Mouse (Mus musculus) erythroblast, embryonic 14.5 days (primary cell): ENCODE results near the gene Hmgcs2.

Experiments
- GATA1 ChIP-seq: IDR thresholded peaks from 2 replicates; pipeline ENCODE4 v1.6.1; 2012; ENCODE audit warnings: low read length, inconsistent platforms, mixed read lengths
- TAL1 ChIP-seq: IDR thresholded peaks from 3 replicates; pipeline ENCODE4 v1.6.1; 2012; ENCODE audit warnings: low read length, inconsistent platforms, mixed read lengths

- TF ChIP-seq TAL1: no peak
- TF ChIP-seq GATA1: no peak
These were observed 25.3 kb upstream of the Hmgcs2 start for GRCm38 (mm10) chr3:98254656-98255583.
